Mouse (Mus musculus) hindbrain, embryonic 11.5 days (tissue): Measurements from ENCODE around the gene Dnase1. TPM values are rescaled to one million over a fixed set of nuclear protein-coding genes. Genes with fewer than 3 reads are reported as not detected.

Source experiments
- ATAC-seq: fragments of 200-750 bp; cut with Nextera tagmentation; 2 replicates; pipeline ENCODE4 v1.8.0; 2017; ENCODE audit warnings: mild to moderate bottlenecking, moderate TSS enrichment, moderate library complexity; ENCODE audit not compliant: low FRiP score
- DNase-seq: peaks from one replicate; pipeline ENCODE4 v3.0.0-alpha.2; 2015; ENCODE audit warnings: low spot score
- H3K27ac ChIP-seq: fragments of 300-500 bp; sonication (generic); 2 replicates; pipeline ENCODE4 v1.5.1; 2014; ENCODE audit warnings: mild to moderate bottlenecking, low read depth, low read length
- H3K27me3 ChIP-seq: fragments of 300-500 bp; sonication (generic); 2 replicates; pipeline ENCODE4 v1.6.1; 2014; ENCODE audit warnings: mild to moderate bottlenecking, low read length, moderate library complexity, mixed read lengths; ENCODE audit not compliant: control insufficient read depth, insufficient read depth
- H3K36me3 ChIP-seq: fragments of 300-500 bp; sonication (generic); 2 replicates; pipeline ENCODE4 v1.6.1; 2014; ENCODE audit warnings: mild to moderate bottlenecking, low read length, moderate library complexity, mixed read lengths; ENCODE audit not compliant: control insufficient read depth, insufficient read depth
- H3K4me1 ChIP-seq: fragments of 300-500 bp; sonication (generic); replicated peaks from 2 replicates; pipeline ENCODE4 v1.6.1; 2014; ENCODE audit warnings: low read length, mixed read lengths; ENCODE audit not compliant: control insufficient read depth, insufficient read depth
- H3K4me2 ChIP-seq: fragments of 300-500 bp; sonication (generic); replicated peaks from 2 replicates; pipeline ENCODE4 v1.6.1; 2014; ENCODE audit warnings: mild to moderate bottlenecking, low read depth, low read length
- H3K4me3 ChIP-seq: fragments of 300-500 bp; sonication (generic); 2 replicates; pipeline ENCODE4 v1.5.1; 2014; ENCODE audit warnings: low read depth, low read length
- H3K9ac ChIP-seq: fragments of 300-500 bp; sonication (generic); 2 replicates; pipeline ENCODE4 v1.6.1; 2014; ENCODE audit warnings: low read depth, low read length
- H3K9me3 ChIP-seq: fragments of 300-500 bp; sonication (generic); 2 replicates; pipeline ENCODE4 v1.6.1; 2016; ENCODE audit warnings: low read length; ENCODE audit not compliant: control insufficient read depth
- WGBS: fragments of 180-500 bp; shearing (Covaris S2); extraction: QIAGEN DNeasy Blood & Tissue Kit; methylation state at CpG from one replicate; pipeline ENCODE4 v1.1.7; 2014; 5-methylcytosine and 5-hydroxymethylcytosine counted together
- polyA plus RNA-seq: library from polyadenylated mRNA; unstranded; fragments of >200 nt; fragmentation: Nextera tagmentation; extraction: Ambion mirVana; gene quantifications from 2 replicates; pipeline ENCODE4 v1.2.1, GENCODE M21; 2014

Dnase1 gene
- polyA plus RNA-seq, 1 experiment from 2014 or later = 5.3 TPM

- WGBS = 74% methylated on average over 4 of the region's 4 CpGs
Measured at GRCm38 (mm10) chr16:4022719-4023118, 14.0 kb upstream of the Dnase1 start.

DNA sequence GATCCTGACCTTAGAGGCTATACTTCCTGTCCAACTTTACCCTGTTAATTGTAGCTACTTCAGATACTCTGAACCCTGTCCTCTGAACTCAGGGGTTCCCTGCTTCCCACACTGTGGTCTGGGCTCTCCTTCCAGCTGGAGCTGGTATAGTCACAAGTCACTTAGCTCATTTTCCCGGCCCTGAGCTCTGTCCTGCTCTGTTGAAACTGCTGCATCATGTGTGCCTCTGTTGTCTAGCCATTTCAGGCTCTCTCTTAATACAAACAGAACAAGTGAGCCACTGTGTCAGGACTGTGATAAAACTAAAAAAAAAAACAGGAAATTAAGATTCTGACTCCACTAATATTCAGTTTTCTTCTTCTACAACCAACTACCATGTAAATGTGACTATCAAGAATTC, 10.1 kb upstream of the Dnase1 start:
- Histone ChIP-seq H3K4me1 (no peaks in the 10 kb centered on the region), H3K9ac (no peak overlapping the region), H3K27ac (no peak overlapping the region), H3K36me3 (no peaks in the 10 kb centered on the region), H3K27me3 (no peaks in the 10 kb centered on the region), H3K4me2 (no peak overlapping the region), H3K4me3 (no peak overlapping the region), H3K9me3 (no peaks in the 10 kb centered on the region)
- ATAC-seq = no peak
- WGBS = 56% methylated on average over 1 of the region's 1 CpGs
- DNase-seq = no peak

More at GRCm38 (mm10) chr16:4022719-4023118, 14.0 kb upstream of the Dnase1 start:
- no peaks in the 10 kb centered on the region for H3K9me3 ChIP-seq
- H3K36me3 ChIP-seq = no peaks in the 10 kb centered on the region
- DNase-seq (no peak), ATAC-seq (no peak)
- H3K4me1 ChIP-seq = no peaks in the 10 kb centered on the region
- no peak overlapping the region for H3K27ac ChIP-seq
- H3K4me2 ChIP-seq = no peak overlapping the region
- no peak overlapping the region for H3K9ac ChIP-seq
- no peak overlapping the region for H3K4me3 ChIP-seq
- H3K27me3 ChIP-seq = no peaks in the 10 kb centered on the region

- no peak overlapping the region for H3K9ac ChIP-seq
- H3K27me3 ChIP-seq = no peaks in the 10 kb centered on the region
- no peak overlapping the region for H3K4me2 ChIP-seq
- no peaks in the 10 kb centered on the region for H3K36me3 ChIP-seq
- H3K27ac ChIP-seq = no peak overlapping the region
- no peaks in the 10 kb centered on the region for H3K9me3 ChIP-seq
- 86% methylated on average over 3 of the region's 3 CpGs for WGBS
- H3K4me3 ChIP-seq = no peak overlapping the region
- H3K4me1 ChIP-seq = no peaks in the 10 kb centered on the region
- ATAC-seq = no peak
- DNase-seq = no peak
Measured at GRCm38 (mm10) chr16:4027211-4027610, 9.5 kb upstream of the Dnase1 start.

- no peak for ATAC-seq
Measured at GRCm38 (mm10) chr16:4029371-4029841, 7.3 kb upstream of the Dnase1 start.

DNA sequence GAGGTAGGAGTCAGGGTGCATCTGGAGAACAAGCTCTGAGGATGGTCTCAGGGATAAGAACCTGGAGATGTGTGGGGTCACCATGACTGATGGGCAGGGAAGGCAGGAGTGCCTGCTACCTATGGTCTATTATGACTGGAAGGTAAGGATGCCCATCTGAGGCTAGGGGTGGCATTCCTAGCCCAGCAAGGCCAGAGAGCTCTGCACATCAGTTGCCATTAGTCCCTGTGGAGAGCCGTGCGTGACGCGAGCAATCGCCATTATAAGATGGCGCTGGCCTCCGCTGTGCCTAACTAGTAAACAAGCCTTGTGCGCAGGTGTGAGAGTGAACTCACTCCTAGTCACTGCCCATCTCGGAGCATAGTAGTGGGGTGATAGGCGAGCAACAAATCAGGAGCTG, 6.2 kb upstream of the Dnase1 start:
- DNase-seq = no peak
- 94% methylated on average over 10 of the region's 10 CpGs for WGBS
- no peak overlapping the region for H3K9ac ChIP-seq
- no peaks in the 10 kb centered on the region for H3K36me3 ChIP-seq
- no peaks in the 10 kb centered on the region for H3K27me3 ChIP-seq
- no peak overlapping the region for H3K4me2 ChIP-seq
- H3K4me1 ChIP-seq = no peaks in the 10 kb centered on the region
- H3K27ac ChIP-seq = no peak overlapping the region
- no peaks in the 10 kb centered on the region for H3K9me3 ChIP-seq
- ATAC-seq = no peak
- H3K4me3 ChIP-seq = no peak overlapping the region

More at GRCm38 (mm10) chr16:4029371-4029841, 7.3 kb upstream of the Dnase1 start:
- Histone ChIP-seq H3K9ac (no peak overlapping the region), H3K9me3 (no peaks in the 10 kb centered on the region), H3K4me3 (no peak overlapping the region), H3K27me3 (no peaks in the 10 kb centered on the region), H3K4me1 (no peaks in the 10 kb centered on the region), H3K36me3 (no peaks in the 10 kb centered on the region), H3K27ac (no peak overlapping the region), H3K4me2 (no peak overlapping the region)
- 79% methylated on average over 5 of the region's 5 CpGs for WGBS
- DNase-seq = no peak

- Histone ChIP-seq H3K9me3 (no peaks in the 10 kb centered on the region), H3K27ac (no peak overlapping the region), H3K27me3 (no peaks in the 10 kb centered on the region), H3K4me2 (no peak overlapping the region), H3K4me1 (no peaks in the 10 kb centered on the region), H3K4me3 (no peak overlapping the region), H3K9ac (no peak overlapping the region), H3K36me3 (no peaks in the 10 kb centered on the region)
- WGBS = 67% methylated on average over 4 of the region's 6 CpGs
- no peak for ATAC-seq
- no peak for DNase-seq
Measured at GRCm38 (mm10) chr16:4031441-4032274, 5.1 kb upstream of the Dnase1 start.

DNA sequence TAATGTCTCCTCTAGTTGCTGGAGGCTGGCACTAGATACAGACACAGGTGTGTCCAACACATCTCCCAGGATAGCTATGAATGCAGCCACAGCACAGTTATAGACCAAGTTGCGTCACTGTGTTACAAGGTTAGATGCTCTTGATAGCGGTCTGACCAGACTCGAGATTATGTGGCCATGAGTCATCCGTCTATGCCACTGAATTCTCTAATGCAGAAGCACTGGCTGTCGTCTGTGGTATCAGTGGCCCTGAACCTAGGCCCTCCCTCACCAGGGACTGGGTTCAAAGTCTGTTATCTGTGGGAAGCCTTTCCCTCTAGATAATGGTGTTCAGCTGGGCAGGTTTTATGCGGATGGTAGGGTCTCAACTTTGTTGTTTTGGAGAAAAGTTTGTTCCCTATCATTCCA, 4.4 kb upstream of the Dnase1 start:
- no peaks in the 10 kb centered on the region for H3K4me1 ChIP-seq
- H3K4me2 ChIP-seq = no peak overlapping the region
- H3K36me3 ChIP-seq = no peaks in the 10 kb centered on the region
- no peak overlapping the region for H3K9ac ChIP-seq
- no peaks in the 10 kb centered on the region for H3K27me3 ChIP-seq
- no peak overlapping the region for H3K27ac ChIP-seq
- DNase-seq (no peak), ATAC-seq (no peak)
- H3K9me3 ChIP-seq = no peaks in the 10 kb centered on the region
- no peak overlapping the region for H3K4me3 ChIP-seq
- WGBS = 88% methylated on average over 6 of the region's 6 CpGs

- DNase-seq (no peak), ATAC-seq (no peak)
- Histone ChIP-seq H3K4me1 (no peaks in the 10 kb centered on the region), H3K9me3 (no peaks in the 10 kb centered on the region), H3K4me3 (no peak overlapping the region), H3K27me3 (no peaks in the 10 kb centered on the region), H3K36me3 (no peaks in the 10 kb centered on the region), H3K27ac (no peak overlapping the region), H3K9ac (no peak overlapping the region), H3K4me2 (no peak overlapping the region)
- 70% methylated on average over 5 of the region's 5 CpGs for WGBS
Measured at GRCm38 (mm10) chr16:4033971-4034370, 2.8 kb upstream of the Dnase1 start.

GRCm38 (mm10) chr16:4034476-4034875, 2.3 kb upstream of the Dnase1 start:
- Histone ChIP-seq H3K36me3 (no peaks in the 10 kb centered on the region), H3K27ac (no peak overlapping the region), H3K27me3 (no peaks in the 10 kb centered on the region), H3K4me2 (no peak overlapping the region), H3K4me1 (no peaks in the 10 kb centered on the region), H3K4me3 (no peak overlapping the region), H3K9ac (no peak overlapping the region), H3K9me3 (no peaks in the 10 kb centered on the region)
- 88% methylated on average over 3 of the region's 3 CpGs for WGBS
- ATAC-seq = no peak
- DNase-seq = no peak
